Mouse (Mus musculus): ENCODE data around the gene Gm13271. TPM values are rescaled to one million over a fixed set of nuclear protein-coding genes. Genes with fewer than 3 reads are reported as not detected.
"Not testable (repeated sequence)": the region's sequence is repeated elsewhere in the genome, so short reads cannot be mapped to it uniquely, and the experiment has no call there.

Gene Gm13271
- polyA plus RNA-seq, 1 experiment from 2014 or later = not detected

DNA sequence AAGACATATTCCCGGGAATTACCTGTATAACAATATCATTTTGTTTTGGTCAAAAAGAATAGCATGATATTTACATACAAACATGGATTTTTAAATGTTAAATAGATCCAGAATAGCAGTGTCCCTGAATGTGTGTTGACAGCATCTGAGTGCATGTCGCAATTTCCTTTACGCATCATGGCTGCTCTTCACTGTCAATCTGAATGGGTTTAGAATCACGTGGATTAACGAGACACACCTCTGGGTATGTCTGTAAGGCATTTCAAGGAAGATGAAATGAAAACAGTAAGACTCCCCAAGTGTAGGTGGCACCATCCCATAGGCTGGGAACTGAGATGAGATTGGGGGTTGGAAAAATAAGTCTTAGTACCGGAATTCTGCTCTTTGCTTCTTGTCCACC, 15.6 kb upstream of the Gm13271 start:
- Histone ChIP-seq H3K4me2 (replicated peaks) (no peak overlapping the region), H3K27ac (no peak overlapping the region), H3K9me3 (no peaks in the 10 kb centered on the region), H3K4me3 (no peak overlapping the region), H3K4me1 (no peaks in the 10 kb centered on the region), H3K27me3 (no peaks in the 10 kb centered on the region), H3K9ac (no peak overlapping the region), H3K36me3 (no peaks in the 10 kb centered on the region)
- 86% methylated on average over 6 of the region's 6 CpGs for WGBS
- ATAC-seq (ENCODE audit: insufficient number of reproducible peaks, insufficient read depth, low FRiP score, low TSS enrichment) = no peak

DNA sequence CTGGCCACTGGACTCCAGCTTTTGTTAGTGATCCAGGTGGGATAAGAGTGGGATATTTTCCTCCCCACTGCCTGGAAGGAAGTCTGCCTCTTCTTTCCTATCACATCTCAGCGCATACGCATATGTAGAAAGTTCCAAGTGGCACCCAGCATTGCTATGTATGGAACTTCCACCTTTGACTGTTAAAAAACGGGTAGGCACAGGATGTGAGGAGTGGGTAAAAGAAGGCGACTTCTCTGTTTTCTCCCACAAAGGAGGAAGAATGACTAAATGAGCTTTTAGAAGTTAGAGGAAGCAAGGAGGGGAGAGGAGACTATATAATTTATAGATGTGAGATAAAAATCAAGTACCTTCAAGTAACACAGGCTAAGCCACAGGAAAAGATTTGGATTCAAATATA, 13.2 kb upstream of the Gm13271 start:
- H3K4me3 ChIP-seq = no peak overlapping the region
- H3K9ac ChIP-seq = no peak overlapping the region
- no peaks in the 10 kb centered on the region for H3K4me1 ChIP-seq
- no peak overlapping the region for H3K27ac ChIP-seq
- no peaks in the 10 kb centered on the region for H3K9me3 ChIP-seq
- H3K27me3 ChIP-seq = no peaks in the 10 kb centered on the region
- H3K36me3 ChIP-seq = no peaks in the 10 kb centered on the region
- no peak overlapping the region for H3K4me2 ChIP-seq (replicated peaks)
- no peak for ATAC-seq (ENCODE audit: insufficient number of reproducible peaks, insufficient read depth, low FRiP score, low TSS enrichment)
- WGBS = 89% methylated on average over 4 of the region's 4 CpGs

DNA sequence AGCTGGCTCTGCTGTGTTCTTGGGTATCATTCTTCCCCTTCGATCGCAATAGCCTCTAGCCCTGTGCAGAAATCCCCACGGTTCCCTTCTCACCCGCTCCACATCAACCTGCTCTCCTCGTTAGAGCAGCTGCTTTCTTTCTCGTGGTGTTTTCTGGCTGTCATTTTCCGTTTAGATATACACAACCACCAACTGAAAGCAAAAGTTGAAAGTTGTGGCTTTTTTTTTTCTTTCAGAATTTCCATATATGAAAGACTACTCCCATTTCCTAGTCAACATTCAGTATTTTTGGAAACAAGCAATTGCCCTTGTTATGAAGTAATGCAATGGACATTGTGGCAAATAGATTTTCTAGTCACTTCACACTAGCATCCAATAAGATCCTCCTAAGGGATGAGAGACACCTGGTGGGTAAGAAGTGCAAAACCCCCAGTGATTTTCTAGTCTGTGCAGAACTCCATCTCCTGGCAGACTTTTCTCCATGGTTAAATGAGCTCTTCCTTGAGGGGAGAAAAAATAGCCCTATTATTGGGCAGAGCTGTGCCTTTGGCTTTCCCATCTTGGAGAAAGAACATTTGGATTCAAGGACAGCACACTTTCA, 11.8 kb upstream of the Gm13271 start:
- ATAC-seq (ENCODE audit: insufficient number of reproducible peaks, insufficient read depth, low FRiP score, low TSS enrichment) = no peak
- no peaks in the 10 kb centered on the region for H3K27me3 ChIP-seq
- H3K4me3 ChIP-seq = no peak overlapping the region
- no peak overlapping the region for H3K4me2 ChIP-seq (replicated peaks)
- no peak overlapping the region for H3K27ac ChIP-seq
- no peaks in the 10 kb centered on the region for H3K36me3 ChIP-seq
- no peak overlapping the region for H3K9ac ChIP-seq
- WGBS = 73% methylated on average over 7 of the region's 7 CpGs
- H3K9me3 ChIP-seq = no peaks in the 10 kb centered on the region
- H3K4me1 ChIP-seq = no peaks in the 10 kb centered on the region

DNA sequence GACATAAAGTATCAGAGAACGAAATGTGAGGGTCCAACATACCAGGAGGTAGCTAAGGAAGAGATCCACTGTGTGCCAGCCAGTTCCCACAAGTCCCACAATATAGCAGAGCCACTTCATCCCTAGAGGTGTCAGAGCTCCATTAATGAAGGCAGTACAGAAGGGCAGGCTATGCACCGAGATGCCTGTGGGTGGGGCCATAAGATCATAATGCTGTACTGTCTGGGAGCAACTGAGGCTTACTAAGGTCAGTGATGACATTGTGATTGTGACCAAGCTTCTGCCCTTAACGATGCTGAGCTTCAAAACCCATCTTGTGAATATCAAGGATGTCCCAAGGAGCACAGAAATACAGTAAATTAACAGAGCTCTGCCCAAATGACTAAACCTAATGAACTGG, 10.5 kb upstream of the Gm13271 start:
- no peaks in the 10 kb centered on the region for H3K9me3 ChIP-seq
- no peaks in the 10 kb centered on the region for H3K27me3 ChIP-seq
- WGBS = 72% methylated on average over 3 of the region's 3 CpGs
- H3K4me3 ChIP-seq = no peak overlapping the region
- no peak for ATAC-seq (ENCODE audit: insufficient number of reproducible peaks, insufficient read depth, low FRiP score, low TSS enrichment)
- no peak overlapping the region for H3K4me2 ChIP-seq (replicated peaks)
- no peak overlapping the region for H3K27ac ChIP-seq
- no peak overlapping the region for H3K9ac ChIP-seq
- no peaks in the 10 kb centered on the region for H3K4me1 ChIP-seq
- H3K36me3 ChIP-seq = no peaks in the 10 kb centered on the region

DNA sequence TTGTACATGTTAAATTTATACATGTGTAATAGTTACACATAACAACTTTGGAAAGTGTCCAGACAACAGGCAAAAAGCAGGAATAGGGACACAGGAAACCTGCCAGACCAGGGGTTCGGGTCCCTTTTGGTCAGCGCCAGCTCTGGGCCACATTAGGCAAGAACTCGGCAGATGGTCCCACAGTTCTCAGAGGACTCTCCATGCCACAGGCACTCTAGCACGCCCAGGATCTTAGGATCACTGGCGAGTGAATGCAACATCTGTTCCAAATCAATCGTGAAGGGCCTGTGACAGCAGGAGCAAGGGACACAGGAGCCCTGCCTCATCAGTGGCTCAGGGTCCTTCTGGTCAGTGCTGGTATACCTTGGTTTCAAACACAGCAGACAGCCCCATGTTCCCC, 4.7 kb upstream of the Gm13271 start:
- no peaks in the 10 kb centered on the region for H3K9me3 ChIP-seq
- WGBS = 35% methylated on average over 6 of the region's 6 CpGs
- no peak overlapping the region for H3K4me3 ChIP-seq
- no peak overlapping the region for H3K4me2 ChIP-seq (replicated peaks)
- no peak overlapping the region for H3K9ac ChIP-seq
- H3K27me3 ChIP-seq = no peaks in the 10 kb centered on the region
- no peaks in the 10 kb centered on the region for H3K36me3 ChIP-seq
- no peak overlapping the region for H3K27ac ChIP-seq
- ATAC-seq (ENCODE audit: insufficient number of reproducible peaks, insufficient read depth, low FRiP score, low TSS enrichment) = no peak
- H3K4me1 ChIP-seq = no peaks in the 10 kb centered on the region

DNA sequence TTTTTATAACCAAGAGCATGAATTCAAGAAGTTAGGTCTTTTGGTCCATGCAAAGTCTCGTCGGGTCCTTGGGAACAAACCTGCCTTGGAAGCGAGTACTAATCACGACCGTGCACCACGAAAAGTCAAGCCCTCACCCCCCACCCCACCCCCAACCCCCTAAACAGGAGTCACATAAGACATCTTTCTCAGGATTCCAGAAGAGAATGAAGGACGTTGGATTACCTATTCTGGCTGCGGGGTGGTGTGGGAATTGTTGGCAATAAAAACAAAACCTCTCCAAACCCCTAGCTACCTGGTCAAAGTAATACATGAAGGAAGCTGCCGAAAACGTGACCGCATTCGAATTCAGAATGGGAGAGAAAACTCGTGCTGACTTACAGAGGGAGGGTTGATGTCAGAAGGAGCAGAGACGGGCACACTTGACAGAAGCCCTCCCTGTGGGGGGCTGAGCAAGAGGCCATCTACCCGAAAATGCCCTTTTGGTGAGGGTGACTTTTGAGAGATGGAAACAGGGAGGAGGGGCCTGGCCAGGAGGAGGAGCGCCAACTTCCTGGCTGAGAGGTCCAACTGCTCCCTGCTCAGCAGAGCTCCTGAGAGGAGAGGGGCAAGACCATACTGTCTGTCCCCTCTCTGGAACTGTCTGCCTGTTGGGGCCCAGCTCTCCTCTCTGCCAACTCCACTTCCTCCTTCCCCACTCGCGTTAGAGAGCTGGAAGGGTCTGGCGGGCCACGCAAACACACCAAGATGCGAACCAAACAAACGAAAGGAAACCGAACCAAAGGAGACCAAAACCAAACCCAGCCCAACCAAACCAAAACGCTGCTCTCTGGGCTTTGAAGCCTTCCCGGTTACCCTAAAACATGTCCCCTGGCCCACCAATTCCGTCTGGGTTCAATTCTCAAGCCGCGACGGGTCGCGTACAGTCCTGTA, 2.2 kb downstream of the Gm13271 start:
- not testable (repeated sequence) for H3K9me3 ChIP-seq; H3K36me3 ChIP-seq; H3K4me1 ChIP-seq; ATAC-seq (ENCODE audit: insufficient number of reproducible peaks, insufficient read depth, low FRiP score, low TSS enrichment); H3K27me3 ChIP-seq
- peak overlapping the region; percentile 43 for H3K4me3 ChIP-seq
- 13% methylated on average over 28 of the region's 31 CpGs for WGBS
- peak overlapping the region; percentile 48; the same call in 1 of the 2 replicates for H3K9ac ChIP-seq
- peak overlapping the region; percentile 91 for H3K27ac ChIP-seq
- H3K4me2 ChIP-seq (replicated peaks) = peak overlapping the region; percentile 64

DNA sequence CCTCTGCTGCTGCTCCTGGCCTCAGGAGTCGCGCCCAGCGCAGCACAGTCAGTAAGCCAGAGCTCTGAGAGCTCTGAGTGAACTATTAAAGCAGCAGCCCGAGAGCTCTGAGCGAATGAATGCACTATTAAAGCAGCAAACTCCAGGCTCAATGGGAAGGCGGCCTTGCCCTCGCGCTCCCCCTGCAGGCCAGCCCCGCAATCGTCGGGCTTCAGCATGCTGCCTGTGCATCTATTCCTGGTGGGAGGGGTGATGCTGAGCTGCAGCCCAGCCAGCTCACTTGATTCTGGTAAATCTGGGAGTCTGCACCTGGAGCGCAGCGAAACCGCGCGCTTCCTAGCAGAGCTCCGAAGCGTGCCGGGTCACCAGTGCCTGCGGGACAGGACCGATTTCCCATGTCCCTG, 3.0 kb downstream of the Gm13271 start:
- ATAC-seq (ENCODE audit: insufficient number of reproducible peaks, insufficient read depth, low FRiP score, low TSS enrichment) = peak; percentile 100
- 0% methylated on average over 19 of the region's 21 CpGs for WGBS
- Histone ChIP-seq H3K27ac (peak overlapping the region; percentile 91), H3K9ac (peak overlapping the region; percentile 48; the same call in 1 of the 2 replicates), H3K4me2 (replicated peaks) (peak overlapping the region; percentile 64), H3K4me3 (peak overlapping the region; percentile 43)
- H3K27me3 ChIP-seq, H3K4me1 ChIP-seq, H3K36me3 ChIP-seq, H3K9me3 ChIP-seq: not testable (repeated sequence)

DNA sequence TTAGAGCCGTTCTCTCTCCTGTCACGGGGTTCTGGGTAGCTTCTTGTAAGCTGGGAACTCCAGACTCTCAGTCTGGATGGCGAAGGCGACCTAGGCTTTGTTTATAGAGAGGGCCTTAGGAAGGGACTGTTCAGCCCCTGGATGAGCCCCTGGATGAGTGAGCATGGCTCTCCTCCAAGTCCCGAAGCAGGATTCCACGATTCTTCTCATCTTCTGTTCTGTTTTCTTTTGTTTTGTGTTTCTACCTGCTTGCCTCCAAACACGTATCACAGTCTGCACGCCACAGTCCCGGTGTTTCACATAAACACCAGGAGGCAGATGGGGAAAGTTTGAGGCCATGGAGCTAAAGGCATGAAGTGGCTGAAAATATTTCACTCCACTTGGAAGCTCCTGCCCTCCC, 4.1 kb downstream of the Gm13271 start:
- not testable (repeated sequence) for H3K36me3 ChIP-seq; H3K9me3 ChIP-seq; H3K4me2 ChIP-seq (replicated peaks); ATAC-seq (ENCODE audit: insufficient number of reproducible peaks, insufficient read depth, low FRiP score, low TSS enrichment); H3K4me3 ChIP-seq; H3K9ac ChIP-seq; H3K27me3 ChIP-seq; H3K4me1 ChIP-seq; H3K27ac ChIP-seq
- WGBS = 87% methylated on average over 9 of the region's 9 CpGs

DNA sequence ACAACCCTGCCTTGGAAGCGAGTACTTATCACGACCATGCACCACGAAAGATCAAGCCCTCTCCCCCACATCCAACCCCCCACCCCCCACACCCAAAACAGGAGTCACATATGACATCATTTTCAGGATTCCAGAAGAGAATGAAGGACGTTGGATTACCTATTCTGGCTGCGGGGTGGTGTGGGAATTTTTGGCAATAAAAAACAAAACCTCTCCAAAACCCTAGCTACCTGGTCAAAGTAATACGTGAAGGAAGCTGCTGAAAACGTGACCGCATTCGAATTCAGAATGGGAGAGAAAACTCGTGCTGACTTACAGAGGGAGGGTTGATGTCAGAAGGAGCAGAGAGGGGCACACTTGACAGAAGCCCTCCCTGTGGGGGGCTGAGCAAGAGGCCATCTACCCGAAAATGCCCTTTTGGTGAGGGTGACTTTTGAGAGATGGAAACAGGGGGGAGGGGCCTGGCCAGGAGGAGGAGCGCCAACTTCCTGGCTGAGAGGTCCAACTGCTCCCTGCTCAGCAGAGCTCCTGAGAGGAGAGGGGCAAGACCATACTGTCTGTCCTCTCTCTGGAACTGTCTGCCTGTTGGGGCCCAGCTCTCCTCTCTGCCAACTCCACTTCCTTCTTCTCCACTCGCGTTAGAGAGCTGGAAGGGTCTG, 5.1 kb downstream of the Gm13271 start, which contains the start of gene Gm13283:
Gene Gm13283, plus strand, starts transcription at position 510 of the 659 bp plus-strand sequence.
- H3K9me3 ChIP-seq; ATAC-seq (ENCODE audit: insufficient number of reproducible peaks, insufficient read depth, low FRiP score, low TSS enrichment); H3K36me3 ChIP-seq; H3K27me3 ChIP-seq; H3K4me1 ChIP-seq: not testable (repeated sequence)
- Histone ChIP-seq H3K4me3 (peak within 1 kb of the TSS; percentile 36), H3K9ac (peak within 1 kb of the TSS; percentile 44; the same call in 1 of the 2 replicates), H3K27ac (peak within 1 kb of the TSS; percentile 75; the same call in 1 of the 2 replicates), H3K4me2 (replicated peaks) (peak within 1 kb of the TSS; percentile 48)
- WGBS = 22% methylated on average over 9 of the region's 14 CpGs

DNA sequence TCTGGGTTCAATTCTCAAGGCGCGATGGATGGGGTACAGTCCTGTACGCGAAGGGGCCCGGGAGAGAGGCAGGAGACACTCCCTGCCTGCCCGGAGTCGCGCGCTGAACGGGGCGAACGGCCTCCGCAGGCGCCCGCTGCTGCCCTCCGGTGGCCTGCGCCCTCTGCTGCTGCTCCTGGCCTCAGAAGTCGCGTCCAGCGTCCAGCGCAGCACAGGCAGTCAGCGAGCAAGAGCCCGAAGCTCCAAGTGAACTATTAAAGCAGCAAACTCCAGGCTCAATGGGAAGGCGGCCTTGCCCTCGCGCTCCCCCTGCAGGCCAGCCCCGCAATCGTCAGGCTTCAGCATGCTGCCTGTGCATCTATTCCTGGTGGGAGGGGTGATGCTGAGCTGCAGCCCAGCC, 5.8 kb downstream of the Gm13271 start:
- H3K4me1 ChIP-seq; ATAC-seq (ENCODE audit: insufficient number of reproducible peaks, insufficient read depth, low FRiP score, low TSS enrichment); H3K9me3 ChIP-seq; H3K36me3 ChIP-seq; H3K27me3 ChIP-seq: not testable (repeated sequence)
- H3K4me3 ChIP-seq = peak overlapping the region; percentile 36
- peak overlapping the region; percentile 44; the same call in 1 of the 2 replicates for H3K9ac ChIP-seq
- H3K4me2 ChIP-seq (replicated peaks) = peak overlapping the region; percentile 48
- H3K27ac ChIP-seq = peak overlapping the region; percentile 75; the same call in 1 of the 2 replicates
- under 1% methylated on average over 23 of the region's 28 CpGs for whole genome bisulfite sequencing

DNA sequence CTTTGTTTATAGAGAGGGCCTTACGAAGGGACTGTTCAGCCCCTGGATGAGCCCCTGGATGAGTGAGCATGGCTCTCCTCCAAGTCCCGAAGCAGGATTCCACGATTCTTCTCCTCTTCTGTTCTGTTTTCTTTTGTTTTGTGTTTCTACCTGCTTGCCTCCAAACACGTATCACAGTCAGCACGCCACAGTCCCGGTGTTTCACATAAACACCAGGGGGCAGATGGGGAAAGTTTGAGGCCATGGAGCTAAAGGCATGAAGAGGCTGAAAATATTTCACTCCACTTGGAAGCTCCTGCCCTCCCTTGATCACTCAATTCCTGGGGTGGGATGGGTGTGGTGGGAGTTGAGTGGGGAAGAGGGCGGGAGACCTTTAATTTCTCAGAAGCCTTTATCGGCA, 7.1 kb downstream of the Gm13271 start:
- not testable (repeated sequence) for H3K9ac ChIP-seq; H3K4me2 ChIP-seq (replicated peaks); H3K27ac ChIP-seq; ATAC-seq (ENCODE audit: insufficient number of reproducible peaks, insufficient read depth, low FRiP score, low TSS enrichment); H3K9me3 ChIP-seq; H3K27me3 ChIP-seq; H3K36me3 ChIP-seq; H3K4me1 ChIP-seq; H3K4me3 ChIP-seq
- 70% methylated on average over 6 of the region's 8 CpGs for WGBS
